Mouse (Mus musculus) forebrain, postnatal 0 days (tissue): Measurements from ENCODE around the gene D17H6S53E. TPM values are rescaled to one million over a fixed set of nuclear protein-coding genes. Genes with fewer than 3 reads are reported as not detected.

ENCODE experiments used
- ATAC-seq: fragments of 200-750 bp; cut with Nextera tagmentation; 2 replicates; pipeline ENCODE4 v1.8.0; 2017; ENCODE audit warnings: mild to moderate bottlenecking, moderate library complexity
- DNase-seq: peaks from one replicate; pipeline ENCODE4 v3.0.0-alpha.2; 2015
- H3K27ac ChIP-seq: fragments of 300-500 bp; sonication (generic); 2 replicates; pipeline ENCODE4 v1.5.1; 2014; ENCODE audit warnings: low read depth, mild to moderate bottlenecking, antibody characterized with exemption, low read length, moderate library complexity, mixed read lengths
- H3K27me3 ChIP-seq: fragments of 300-500 bp; sonication (generic); 2 replicates; pipeline ENCODE4 v1.6.1; 2014; ENCODE audit warnings: mild to moderate bottlenecking, low read length, mixed read lengths; ENCODE audit not compliant: insufficient read depth
- H3K36me3 ChIP-seq: fragments of 300-500 bp; sonication (generic); 2 replicates; pipeline ENCODE4 v1.6.1; 2014; ENCODE audit warnings: mild to moderate bottlenecking, moderate library complexity; ENCODE audit not compliant: insufficient read depth
- H3K4me1 ChIP-seq: fragments of 300-500 bp; sonication (generic); 2 replicates; pipeline ENCODE4 v1.6.1; 2014; ENCODE audit warnings: antibody characterized with exemption; ENCODE audit not compliant: insufficient read depth
- H3K4me2 ChIP-seq: fragments of 300-500 bp; sonication (generic); 2 replicates; pipeline ENCODE4 v1.6.1; 2014; ENCODE audit warnings: low read depth, mild to moderate bottlenecking, moderate library complexity
- H3K4me3 ChIP-seq: fragments of 300-500 bp; sonication (generic); 2 replicates; pipeline ENCODE4 v1.5.1; 2014; ENCODE audit warnings: low read depth, low read length, mixed read lengths
- H3K9ac ChIP-seq: fragments of 300-500 bp; sonication (generic); 2 replicates; pipeline ENCODE4 v1.6.1; 2014; ENCODE audit warnings: mild to moderate bottlenecking
- H3K9me3 ChIP-seq: fragments of 300-500 bp; sonication (generic); 2 replicates; pipeline ENCODE4 v1.6.1; 2016; ENCODE audit warnings: low read length
- CTCF ChIP-seq: sonication (generic); IDR thresholded peaks from 2 replicates; pipeline ENCODE4 v1.5.1; 2016; ENCODE audit warnings: antibody characterized with exemption, control low read depth, low read depth
- WGBS: fragments of 180-500 bp; shearing (Covaris S2); extraction: QIAGEN DNeasy Blood & Tissue Kit; methylation state at CpG from one replicate; pipeline ENCODE4 v1.1.7; 2014; 5-methylcytosine and 5-hydroxymethylcytosine counted together
- polyA plus RNA-seq: library from polyadenylated mRNA; unstranded; fragments of >200 nt; fragmentation: Nextera tagmentation; extraction: Ambion mirVana; gene quantifications from 2 replicates; pipeline ENCODE4 v1.2.1, GENCODE M21; 2015
- total RNA-seq: library from RNA; depleted of rRNA; stranded (reverse); fragments of >200 nt; gene quantifications from 2 replicates; pipeline ENCODE4 v1.2.3, GENCODE M21; 2014; rRNA removed

Gene D17H6S53E
- total and polyA plus RNA-seq, 2 experiments from 2014 or later: 8.0 to 15.3 TPM

DNA sequence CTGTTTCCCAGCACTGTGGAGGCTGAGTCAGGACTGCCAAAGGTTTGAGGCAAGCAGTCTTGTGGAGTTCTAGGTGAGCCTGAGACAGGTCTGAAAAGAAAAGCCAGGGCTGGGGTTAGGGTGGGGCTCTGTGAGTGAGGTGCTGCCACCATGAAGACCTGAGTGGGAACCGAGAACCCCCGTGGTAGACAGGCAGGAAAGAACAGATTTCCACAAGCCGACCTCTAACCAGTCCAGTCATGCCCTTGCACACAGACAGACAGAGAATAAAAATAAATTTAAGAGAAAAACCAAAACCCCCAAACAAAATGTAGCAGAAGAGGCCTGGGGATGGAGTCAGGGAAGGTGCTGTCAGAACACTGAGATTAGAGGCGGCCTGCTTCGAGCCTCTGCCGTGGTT lies 49.2 kb downstream of the D17H6S53E start:
- 85% methylated on average over 6 of the region's 6 CpGs for WGBS
- ATAC-seq: no peak
- no peak for DNase-seq
- Histone ChIP-seq H3K27me3 (no peaks in the 10 kb centered on the region), H3K4me3 (no peak overlapping the region), H3K36me3 (no peaks in the 10 kb centered on the region), H3K27ac (no peak overlapping the region), H3K4me1 (no peaks in the 10 kb centered on the region), H3K4me2 (no peak overlapping the region), H3K9me3 (no peaks in the 10 kb centered on the region), H3K9ac (no peak overlapping the region)
- no peak for TF ChIP-seq CTCF

DNA sequence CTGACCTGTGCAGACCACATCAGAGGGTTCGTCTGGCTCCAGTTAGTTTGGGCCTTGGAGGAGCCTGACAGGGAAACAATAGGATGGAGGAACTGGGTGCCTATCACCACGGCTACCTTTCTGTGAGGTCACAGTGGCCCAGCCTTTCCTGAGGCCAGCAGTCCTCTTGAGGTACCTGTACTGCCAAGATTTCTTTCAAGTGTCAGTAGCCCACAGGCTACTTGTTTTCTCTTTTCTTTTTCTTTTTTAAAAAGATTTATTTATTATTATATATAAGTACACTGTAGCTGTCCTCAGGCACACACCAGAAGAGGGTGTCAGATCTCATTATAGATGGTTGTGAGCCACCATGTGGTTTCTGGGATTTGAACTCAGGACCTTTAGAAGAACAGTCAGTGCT lies 49.8 kb downstream of the D17H6S53E start, which contains the start of gene Aif1:
Aif1 (minus strand) TSS at position 101 of the 400 bp plus-strand sequence.
- 45% methylated on average over 2 of the region's 2 CpGs for WGBS
- ATAC-seq (no peak), DNase-seq (no peak)
- Histone ChIP-seq H3K4me1 (no peaks in the 10 kb centered on the region), H3K27ac (no peak within 1 kb of the TSS), H3K4me3 (no peak within 1 kb of the TSS), H3K9ac (no peak within 1 kb of the TSS), H3K9me3 (no peaks in the 10 kb centered on the region), H3K4me2 (no peak within 1 kb of the TSS), H3K36me3 (no peaks in the 10 kb centered on the region), H3K27me3 (no peaks in the 10 kb centered on the region)
- no peak for TF ChIP-seq CTCF

Other genes with a start within 250 kb of the D17H6S53E start
Only the 30 nearest of the 42 such genes appear.
- gene Lsm2, start 144.5 kb upstream of the D17H6S53E start, total RNA-seq: 29.1 and 38.9 TPM in 2 replicates
- 111 and 120 TPM in 2 replicates for gene Lsm2, start 144.5 kb upstream of the D17H6S53E start, polyA plus RNA-seq
- gene Vars, start 125.4 kb upstream of the D17H6S53E start, total RNA-seq: 84.4 and 93.4 TPM in 2 replicates
- 36.7 and 45.4 TPM in 2 replicates for gene Vars, start 125.4 kb upstream of the D17H6S53E start, polyA plus RNA-seq
- gene Vwa7, start 109.8 kb upstream of the D17H6S53E start, total RNA-seq: 0.14 and 0.31 TPM in 2 replicates
- 0.08 TPM in 1 of 2 replicates, not detected in the other for gene Vwa7, start 109.8 kb upstream of the D17H6S53E start, polyA plus RNA-seq
- 2.2 and 2.7 TPM in 2 replicates for gene Sapcd1, start 98.4 kb upstream of the D17H6S53E start, total RNA-seq
- gene Sapcd1, start 98.4 kb upstream of the D17H6S53E start, polyA plus RNA-seq: 1.6 TPM in 2 replicates
- 1.3 and 2.2 TPM in 2 replicates for gene Msh5, start 79.6 kb upstream of the D17H6S53E start, total RNA-seq
- 1.1 and 1.3 TPM in 2 replicates for gene Msh5, start 79.6 kb upstream of the D17H6S53E start, polyA plus RNA-seq
- gene Clic1, start 76.4 kb upstream of the D17H6S53E start, total RNA-seq: 26.8 and 29.3 TPM in 2 replicates
- 47.9 and 50.5 TPM in 2 replicates for gene Clic1, start 76.4 kb upstream of the D17H6S53E start, polyA plus RNA-seq
- gene Ddah2, start 67.3 kb upstream of the D17H6S53E start, total RNA-seq: 167 and 220 TPM in 2 replicates
- 261 and 299 TPM in 2 replicates for gene Ddah2, start 67.3 kb upstream of the D17H6S53E start, polyA plus RNA-seq
- not detected in 2 replicates for gene Ly6g6c, start 61.0 kb upstream of the D17H6S53E start, total RNA-seq
- not detected in 2 replicates for gene Ly6g6c, start 61.0 kb upstream of the D17H6S53E start, polyA plus RNA-seq
- gene Mpig6b, start 60.2 kb upstream of the D17H6S53E start, total RNA-seq: not detected in 2 replicates
- 0.08 TPM in 2 replicates for gene Mpig6b, start 60.2 kb upstream of the D17H6S53E start, polyA plus RNA-seq
- 0.38 and 3.9 TPM in 2 replicates for gene Ly6g6e, start 49.5 kb upstream of the D17H6S53E start, total RNA-seq
- 2.9 and 3.9 TPM in 2 replicates for gene Ly6g6e, start 49.5 kb upstream of the D17H6S53E start, polyA plus RNA-seq
- 3.8 TPM in 1 of 2 replicates, not detected in the other for gene Ly6g6d, start 48.3 kb upstream of the D17H6S53E start, total RNA-seq
- 1.2 and 1.6 TPM in 2 replicates for gene Ly6g6d, start 48.3 kb upstream of the D17H6S53E start, polyA plus RNA-seq
- gene Ly6g6f, start 40.8 kb upstream of the D17H6S53E start, total RNA-seq: 0.23 TPM in 1 of 2 replicates, not detected in the other
- gene Ly6g6f, start 40.8 kb upstream of the D17H6S53E start, polyA plus RNA-seq: not detected in 2 replicates
- 139 and 202 TPM in 2 replicates for gene Abhd16a, start 37.1 kb upstream of the D17H6S53E start, total RNA-seq
- gene Abhd16a, start 37.1 kb upstream of the D17H6S53E start, polyA plus RNA-seq: 92.8 and 96.3 TPM in 2 replicates
- gene Ly6g5c, start 18.1 kb upstream of the D17H6S53E start, total RNA-seq: not detected in 2 replicates
- gene Ly6g5c, start 18.1 kb upstream of the D17H6S53E start, polyA plus RNA-seq: not detected in 2 replicates
- gene Ly6g5b, start 10.9 kb upstream of the D17H6S53E start, total RNA-seq: 0.54 and 1.1 TPM in 2 replicates
- 0.55 and 1.1 TPM in 2 replicates for gene Ly6g5b, start 10.9 kb upstream of the D17H6S53E start, polyA plus RNA-seq
- gene Gpank1, start 4.9 kb upstream of the D17H6S53E start, total RNA-seq: 16.9 and 20.5 TPM in 2 replicates
- gene Gpank1, start 4.9 kb upstream of the D17H6S53E start, polyA plus RNA-seq: 19.7 and 20.8 TPM in 2 replicates
- gene Csnk2b, start 4.3 kb upstream of the D17H6S53E start, total RNA-seq: 240 and 247 TPM in 2 replicates
- 334 and 335 TPM in 2 replicates for gene Csnk2b, start 4.3 kb upstream of the D17H6S53E start, polyA plus RNA-seq
- 0.71 and 0.77 TPM in 2 replicates for gene Apom, start 5.7 kb downstream of the D17H6S53E start, total RNA-seq
- gene Apom, start 5.7 kb downstream of the D17H6S53E start, polyA plus RNA-seq: not detected in 2 replicates
- 285 and 340 TPM in 2 replicates for gene Bag6, start 8.8 kb downstream of the D17H6S53E start, total RNA-seq
- 68.2 and 71.9 TPM in 2 replicates for gene Bag6, start 8.8 kb downstream of the D17H6S53E start, polyA plus RNA-seq
- gene Prrc2a, start 38.5 kb downstream of the D17H6S53E start, total RNA-seq: 112 and 155 TPM in 2 replicates
- gene Prrc2a, start 38.5 kb downstream of the D17H6S53E start, polyA plus RNA-seq: 56.7 and 85.3 TPM in 2 replicates
- gene Aif1, start 49.7 kb downstream of the D17H6S53E start, total RNA-seq: 1.9 and 3.6 TPM in 2 replicates
- gene Aif1, start 49.7 kb downstream of the D17H6S53E start, polyA plus RNA-seq: 8.4 and 10.0 TPM in 2 replicates
- gene Lst1, start 62.1 kb downstream of the D17H6S53E start, total RNA-seq: 15.7 and 17.4 TPM in 2 replicates
- 11.4 and 12.7 TPM in 2 replicates for gene Lst1, start 62.1 kb downstream of the D17H6S53E start, polyA plus RNA-seq
- gene Ltb, start 68.1 kb downstream of the D17H6S53E start, total RNA-seq: 0.76 and 1.1 TPM in 2 replicates
- gene Ltb, start 68.1 kb downstream of the D17H6S53E start, polyA plus RNA-seq: 0.64 and 1.1 TPM in 2 replicates
- gene Tnf, start 75.6 kb downstream of the D17H6S53E start, total RNA-seq: 0.71 TPM in 1 of 2 replicates, not detected in the other
- gene Tnf, start 75.6 kb downstream of the D17H6S53E start, polyA plus RNA-seq: 0.09 TPM in 1 of 2 replicates, not detected in the other
- 0.38 TPM in 1 of 2 replicates, not detected in the other for gene Lta, start 79.0 kb downstream of the D17H6S53E start, total RNA-seq
- gene Lta, start 79.0 kb downstream of the D17H6S53E start, polyA plus RNA-seq: 0.50 and 0.80 TPM in 2 replicates
- not detected in 2 replicates for gene Gm16181, start 94.5 kb downstream of the D17H6S53E start, total RNA-seq
- gene Gm16181, start 94.5 kb downstream of the D17H6S53E start, polyA plus RNA-seq: not detected in 2 replicates
- gene Atp6v1g2, start 107.3 kb downstream of the D17H6S53E start, total RNA-seq: 59.7 and 81.4 TPM in 2 replicates
- 121 and 146 TPM in 2 replicates for gene Atp6v1g2, start 107.3 kb downstream of the D17H6S53E start, polyA plus RNA-seq
- gene Nfkbil1, start 109.4 kb downstream of the D17H6S53E start, total RNA-seq: 17.1 and 24.5 TPM in 2 replicates
- 12.3 and 12.4 TPM in 2 replicates for gene Nfkbil1, start 109.4 kb downstream of the D17H6S53E start, polyA plus RNA-seq
- gene Ddx39b, start 115.4 kb downstream of the D17H6S53E start, total RNA-seq: 305 and 336 TPM in 2 replicates
- gene Ddx39b, start 115.4 kb downstream of the D17H6S53E start, polyA plus RNA-seq: 357 and 382 TPM in 2 replicates
- gene H2-D1, start 136.4 kb downstream of the D17H6S53E start, total RNA-seq: 54.9 and 63.3 TPM in 2 replicates
- gene H2-D1, start 136.4 kb downstream of the D17H6S53E start, polyA plus RNA-seq: 74.5 and 95.9 TPM in 2 replicates